Mouse (Mus musculus) left cerebral cortex, adult 9 months (tissue): ENCODE data around the gene Golph3.
"Not testable (repeated sequence)": the region's sequence is repeated elsewhere in the genome, so short reads cannot be mapped to it uniquely, and the experiment has no call there.

Source experiments
- DNase-seq, 2 experiments: peaks; one replicate each; pipeline ENCODE4 v3.0.0; 2022; ENCODE audit warnings: low spot score in 2 of 2

The Golph3 gene

GRCm38 (mm10) chr15:12357459-12357858, 36.2 kb downstream of the Golph3 start:
- DNase-seq, result no peak

DNA sequence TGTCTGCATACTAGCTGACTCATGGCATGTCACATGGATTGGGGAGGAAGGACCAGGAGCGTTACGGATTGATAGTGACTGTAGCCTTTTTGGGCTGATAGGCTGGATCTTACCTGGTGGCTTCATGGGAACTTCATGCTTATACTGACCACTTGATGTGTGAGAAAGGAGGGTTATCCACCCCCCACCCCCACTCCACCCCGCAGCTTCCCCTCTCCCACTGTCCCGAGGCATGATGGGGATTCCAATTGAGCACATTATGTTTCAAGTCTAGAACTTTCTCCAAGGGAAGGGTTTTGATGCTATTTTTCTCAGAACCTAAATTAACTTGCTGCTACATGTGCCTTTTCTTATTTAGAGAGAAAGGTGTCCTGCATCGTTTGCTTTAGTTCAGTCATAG, 37.1 kb downstream of the Golph3 start:
- DNase-seq, result no peak

- DNase-seq, result no peak
Observed at GRCm38 (mm10) chr15:12360519-12361212, 39.4 kb downstream of the Golph3 start.

DNA sequence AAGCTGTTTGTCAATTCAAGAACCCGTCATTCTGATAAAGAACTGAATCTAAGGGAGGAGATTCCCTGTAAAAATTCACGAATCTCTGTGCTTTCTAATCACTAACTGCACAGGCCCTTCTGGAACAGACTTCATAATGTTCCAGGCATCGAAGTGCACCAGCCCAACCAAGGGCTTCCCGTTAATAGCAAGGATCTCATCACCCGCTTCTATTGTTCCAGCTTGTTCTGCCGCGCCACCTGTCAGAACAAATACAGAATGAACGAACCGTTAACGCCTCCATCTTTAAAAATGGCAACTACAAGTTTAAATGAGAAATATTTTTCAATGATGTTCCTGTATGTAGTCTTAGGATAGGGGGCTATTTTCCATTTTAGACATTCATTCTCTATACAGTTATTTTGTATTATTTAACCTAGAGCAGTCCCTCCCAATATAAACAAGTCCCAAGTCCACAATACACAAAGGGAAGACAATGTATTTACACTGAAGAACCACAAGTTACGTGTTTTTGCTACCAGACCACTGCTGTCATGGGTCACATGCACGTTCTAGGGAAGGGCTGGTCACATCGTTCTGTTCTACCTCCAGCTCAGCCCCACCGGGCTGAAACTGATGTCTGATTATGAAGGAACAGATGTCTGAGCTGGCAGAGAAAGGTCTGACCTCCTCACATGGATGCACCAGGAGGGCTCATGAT, 40.9 kb downstream of the Golph3 start:
- DNase-seq, result no peak

DNA sequence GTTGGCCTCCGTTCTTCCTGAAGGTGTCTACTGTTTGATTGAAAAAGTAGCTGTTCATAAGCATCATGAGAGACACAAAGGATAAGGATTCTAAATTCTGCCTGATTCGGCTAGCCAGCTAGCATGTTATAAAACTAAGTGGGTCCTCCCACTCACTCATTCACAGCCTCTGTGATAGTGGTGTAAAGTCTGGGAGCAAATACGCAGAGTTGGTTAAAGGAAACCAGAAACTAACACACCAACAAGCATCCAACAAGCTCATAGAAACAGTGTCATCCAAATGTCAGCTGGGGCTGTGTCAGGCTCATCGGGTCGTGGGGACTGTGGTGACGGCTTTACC, 41.4 kb downstream of the Golph3 start:
- DNase-seq, result peak; percentile 31 to 59

- DNase-seq, result no peak
Observed at GRCm38 (mm10) chr15:12364096-12364495, 42.8 kb downstream of the Golph3 start.

DNA sequence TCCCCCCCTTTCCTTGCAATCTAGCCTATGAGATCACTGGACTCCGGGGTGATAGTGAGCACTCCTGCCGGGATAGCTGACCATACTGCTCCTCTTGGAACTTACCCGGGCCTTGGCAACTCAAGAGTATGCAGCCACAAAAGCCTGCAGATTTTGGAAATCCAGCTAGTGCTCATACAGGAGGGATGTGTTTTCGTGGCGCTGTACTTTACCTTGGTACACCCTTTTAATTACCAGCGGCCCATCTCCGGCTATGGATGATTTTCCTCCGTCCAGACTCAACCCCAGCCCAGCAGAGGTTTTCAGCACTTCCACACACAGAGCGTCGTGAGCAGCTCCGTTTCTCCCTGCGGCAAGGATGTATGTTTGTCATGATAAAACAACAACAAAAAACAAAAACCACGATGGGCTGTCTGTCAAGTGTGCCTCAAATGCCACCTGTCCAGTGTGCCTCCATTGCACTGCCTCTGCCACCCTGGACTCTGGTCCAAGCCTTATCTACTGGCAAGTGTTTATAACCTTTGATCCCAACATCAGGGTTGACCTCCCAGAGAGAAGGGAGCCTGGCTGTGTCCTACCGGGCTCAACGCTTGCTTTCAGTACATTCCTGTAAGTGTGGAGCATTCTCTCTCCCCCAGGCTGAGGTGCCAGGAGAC, 44.3 kb downstream of the Golph3 start:
- no peak for DNase-seq

DNA sequence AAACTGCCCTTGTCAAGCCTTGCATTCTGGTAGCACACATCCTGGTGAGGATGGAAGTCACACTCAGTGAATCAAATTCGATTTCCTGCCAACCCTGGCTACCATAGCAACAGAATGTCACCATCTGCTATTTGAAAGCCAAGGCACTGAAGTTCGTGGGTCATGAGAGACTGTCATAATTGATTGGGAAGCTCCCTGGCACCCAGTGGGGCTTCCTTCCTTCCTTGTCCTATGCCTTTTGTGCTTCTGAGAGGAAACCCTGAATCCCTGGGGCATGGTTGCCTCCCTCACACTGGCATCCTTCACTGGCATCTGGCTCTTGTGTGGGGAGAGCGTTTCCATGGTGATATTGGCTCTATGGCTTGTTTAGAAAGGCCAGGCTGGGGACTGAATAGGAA, 44.8 kb downstream of the Golph3 start:
- peak; percentile 40 to 74 for DNase-seq

DNA sequence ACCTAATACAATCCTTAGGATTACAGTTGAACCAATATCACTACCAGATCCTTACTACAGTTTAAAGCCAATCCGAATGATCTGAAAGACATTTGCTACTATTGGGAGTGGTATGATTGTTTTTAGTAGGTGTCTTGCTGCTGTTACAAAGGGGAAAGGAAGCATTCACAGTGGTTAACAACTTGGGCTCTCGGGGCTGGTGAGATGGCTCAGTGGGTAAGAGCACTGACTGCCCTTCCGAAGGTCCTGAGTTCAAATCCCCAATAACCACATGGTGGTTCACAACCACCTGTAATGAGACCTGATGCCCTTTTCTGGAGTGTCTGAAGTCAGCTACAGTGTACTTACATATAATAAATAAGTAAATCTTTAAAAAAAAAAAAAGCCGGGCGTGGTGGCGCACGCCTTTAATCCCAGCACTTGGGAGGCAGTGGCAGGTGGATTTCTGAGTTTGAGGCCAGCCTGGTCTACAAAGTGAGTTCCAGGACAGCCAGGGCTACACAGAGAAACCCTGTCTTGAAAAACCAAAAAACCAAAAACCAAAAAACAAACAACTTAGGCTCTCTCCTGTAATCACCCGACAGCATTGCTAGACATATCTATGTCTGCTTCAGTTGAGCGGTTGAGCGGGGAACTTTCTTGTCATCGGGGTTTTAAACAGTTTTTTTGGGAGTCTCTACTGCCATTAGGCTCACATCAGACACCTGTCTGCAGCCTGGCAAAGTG, 45.5 kb downstream of the Golph3 start:
- DNase-seq, result not testable (repeated sequence)

DNA sequence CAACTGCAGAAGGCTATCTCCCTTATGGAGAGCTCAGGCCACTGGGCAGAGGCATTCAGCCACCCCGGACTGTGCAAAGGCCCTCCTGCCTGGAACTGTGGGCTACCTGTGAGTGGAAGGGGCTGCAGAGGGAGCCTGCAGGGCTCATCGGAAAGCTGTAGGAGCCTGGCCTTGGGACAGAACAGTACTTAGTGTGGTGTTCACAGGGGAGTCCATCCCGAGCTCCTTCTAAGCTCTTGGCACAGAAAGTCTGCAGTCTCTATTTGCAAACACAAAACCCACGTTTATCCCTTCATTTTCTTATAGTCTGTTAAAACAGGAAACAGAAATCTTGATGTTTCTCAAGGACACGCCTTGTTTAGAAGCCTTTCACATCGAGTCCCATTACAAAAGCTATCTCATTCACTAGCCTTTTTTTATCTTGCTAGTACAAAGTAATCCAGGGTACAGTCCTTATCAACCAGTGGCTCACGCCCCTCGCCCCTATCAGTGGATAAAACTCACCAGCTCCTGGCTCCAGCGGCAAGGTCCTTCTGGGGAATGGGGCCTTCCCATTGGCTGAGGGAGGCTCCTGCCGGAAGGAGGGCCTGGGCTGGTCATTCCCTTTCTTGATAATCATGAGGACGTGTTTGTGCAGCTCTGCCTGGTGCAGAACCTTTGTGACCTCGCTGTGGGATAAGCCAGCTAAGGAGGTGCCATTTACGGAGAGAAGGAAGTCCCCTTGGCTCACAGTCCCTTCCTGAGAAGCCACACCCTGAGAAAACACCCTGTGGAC, 46.2 kb downstream of the Golph3 start:
- DNase-seq, result no peak

DNA sequence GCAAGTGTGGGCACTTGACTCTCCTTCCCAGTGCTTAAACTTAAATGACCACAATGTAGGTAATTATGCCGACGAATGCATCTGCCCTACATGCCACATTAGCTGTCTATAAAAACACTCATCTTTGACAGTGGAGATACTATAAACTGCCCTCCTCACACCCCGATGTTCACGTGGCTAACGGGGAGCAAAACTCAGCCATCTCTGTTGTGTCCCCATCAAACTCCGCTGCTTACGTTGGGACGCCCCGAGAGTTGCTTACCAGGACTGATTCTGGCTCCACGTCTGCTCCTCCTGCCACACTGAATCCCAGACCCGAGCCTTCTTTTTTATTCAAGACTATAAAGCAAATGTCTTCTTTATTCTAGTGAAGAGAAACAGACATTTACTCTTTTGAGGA, 47.1 kb downstream of the Golph3 start:
- no peak for DNase-seq

DNA sequence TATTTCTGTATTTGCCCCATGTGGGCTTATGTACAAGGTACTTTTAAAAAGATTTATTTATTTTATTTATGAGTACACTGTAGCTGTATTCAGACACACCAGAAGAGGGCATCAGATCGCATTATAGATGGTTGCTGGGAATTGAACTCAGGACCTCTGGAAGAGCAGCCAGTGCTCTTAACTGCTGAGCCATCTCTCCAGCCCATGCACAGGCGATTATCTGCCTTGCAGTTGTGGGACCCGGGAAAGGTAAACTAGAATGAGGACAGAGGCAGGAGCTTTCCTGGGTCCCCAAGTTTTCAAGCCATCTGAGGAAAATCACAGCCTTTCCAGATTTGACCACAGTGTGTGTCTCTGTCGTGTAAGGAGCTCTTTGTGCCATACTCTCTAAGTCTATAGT, 47.6 kb downstream of the Golph3 start:
- no peak for DNase-seq

- no peak for DNase-seq
Observed at GRCm38 (mm10) chr15:12370096-12370495, 48.8 kb downstream of the Golph3 start.

DNA sequence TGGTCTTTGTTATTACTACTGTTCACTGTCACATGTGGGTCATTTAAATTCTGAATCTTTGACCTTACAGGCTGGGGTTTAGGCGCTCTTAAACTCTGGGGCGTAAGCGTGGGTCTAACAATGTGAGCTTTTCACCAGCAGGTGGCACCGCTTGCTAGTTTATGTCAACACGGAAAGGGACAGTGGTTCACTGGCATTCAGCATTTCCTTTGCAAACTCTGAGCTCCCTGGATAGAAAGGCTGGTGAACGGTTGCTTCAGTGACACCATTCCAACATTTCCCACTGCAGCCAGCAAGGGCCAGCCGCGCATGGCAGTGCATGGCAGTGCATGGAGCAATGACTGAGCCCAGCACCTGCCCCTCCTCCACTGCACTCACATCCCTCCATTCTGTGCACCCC, 49.9 kb downstream of the Golph3 start:
- DNase-seq, result peak in 1 of 2 experiments; percentile 79

GRCm38 (mm10) chr15:12373496-12373895, 52.2 kb downstream of the Golph3 start:
- no peak for DNase-seq

DNA sequence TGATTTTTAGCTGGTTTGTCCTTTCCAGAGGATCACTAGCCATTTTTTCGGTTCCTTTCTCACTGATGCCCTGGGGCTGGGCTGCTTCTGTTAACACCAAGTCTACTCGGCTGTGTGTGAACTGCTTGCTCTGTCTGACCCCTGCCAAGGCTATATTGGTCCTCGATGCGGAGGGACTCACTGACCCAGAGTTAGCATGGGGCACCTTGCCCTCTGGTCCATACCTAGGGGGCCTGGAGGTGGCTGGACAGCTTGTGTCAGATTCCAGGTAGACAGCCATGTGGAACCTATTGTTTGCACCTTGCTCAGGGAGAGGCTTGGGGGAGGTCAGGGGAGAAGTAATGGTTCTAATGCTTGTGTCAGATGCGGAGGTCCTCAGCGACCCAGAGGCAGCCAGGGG, 52.7 kb downstream of the Golph3 start:
- no peak for DNase-seq

GRCm38 (mm10) chr15:12374916-12375315, 53.7 kb downstream of the Golph3 start:
- DNase-seq, result no peak

GRCm38 (mm10) chr15:12375641-12376311, 54.5 kb downstream of the Golph3 start:
- DNase-seq, result peak in 1 of 2 experiments; percentile 70

- no peak for DNase-seq
Observed at GRCm38 (mm10) chr15:12376491-12377069, 55.3 kb downstream of the Golph3 start.

DNA sequence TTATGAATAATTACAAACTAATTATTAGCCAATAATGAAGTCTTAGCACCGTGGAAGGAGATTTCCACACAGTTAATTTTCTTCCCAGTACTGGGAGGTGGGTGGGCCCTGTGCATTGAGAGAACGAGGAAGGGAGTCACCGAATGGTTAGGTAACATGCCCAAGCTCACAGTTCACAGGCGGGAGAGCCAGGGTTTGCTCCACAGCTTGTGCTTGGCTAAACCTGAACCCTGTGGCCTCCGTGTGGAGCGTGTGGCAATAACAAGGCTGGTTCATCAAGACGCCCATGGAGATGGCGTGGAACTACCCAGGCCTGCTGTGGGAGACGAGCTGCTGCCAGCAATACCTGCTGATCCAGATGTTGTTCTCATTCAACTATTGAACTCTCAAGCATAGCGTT, 56.5 kb downstream of the Golph3 start:
- no peak for DNase-seq

GRCm38 (mm10) chr15:12380057-12380456, 58.8 kb downstream of the Golph3 start:
- DNase-seq, result no peak
